Mouse (Mus musculus) neural tube, embryonic 12.5 days (tissue): ENCODE results near the gene Olfr1438-ps1. TPM values are rescaled to one million over a fixed set of nuclear protein-coding genes. Genes with fewer than 3 reads are reported as not detected.
"Not testable (repeated sequence)": the region's sequence is repeated elsewhere in the genome, so short reads cannot be mapped to it uniquely, and the experiment has no call there.

Experiments
- ATAC-seq: fragments of 200-750 bp; cut with Nextera tagmentation; 2 replicates; pipeline ENCODE4 v1.8.0; 2017; ENCODE audit warnings: low read depth, mild to moderate bottlenecking, moderate TSS enrichment, moderate library complexity; ENCODE audit not compliant: low FRiP score
- H3K27ac ChIP-seq: fragments of 300-500 bp; sonication (generic); 2 replicates; pipeline ENCODE4 v1.5.1; 2016
- H3K27me3 ChIP-seq: fragments of 300-500 bp; sonication (generic); replicated peaks from 2 replicates; pipeline ENCODE4 v1.6.1; 2016; ENCODE audit warnings: mild to moderate bottlenecking
- H3K36me3 ChIP-seq: fragments of 300-500 bp; sonication (generic); 2 replicates; pipeline ENCODE4 v1.6.1; 2016; ENCODE audit warnings: mild to moderate bottlenecking
- H3K4me1 ChIP-seq: fragments of 300-500 bp; sonication (generic); 2 replicates; pipeline ENCODE4 v1.6.1; 2016
- H3K4me2 ChIP-seq: fragments of 300-500 bp; sonication (generic); replicated peaks from 2 replicates; pipeline ENCODE4 v1.6.1; 2016; ENCODE audit warnings: mild to moderate bottlenecking
- H3K4me3 ChIP-seq: fragments of 300-500 bp; sonication (generic); 2 replicates; pipeline ENCODE4 v1.5.1; 2016
- H3K9ac ChIP-seq: fragments of 300-500 bp; sonication (generic); 2 replicates; pipeline ENCODE4 v1.6.1; 2016; ENCODE audit warnings: mild to moderate bottlenecking
- H3K9me3 ChIP-seq: fragments of 300-500 bp; sonication (generic); 2 replicates; pipeline ENCODE4 v1.6.1; 2016; ENCODE audit warnings: mild to moderate bottlenecking
- WGBS: fragments of 180-500 bp; shearing (Covaris S2); methylation state at CpG from one replicate; pipeline ENCODE4 v1.1.7; 2016; 5-methylcytosine and 5-hydroxymethylcytosine counted together
- polyA plus RNA-seq: library from polyadenylated mRNA; unstranded; fragments of >200 nt; fragmentation: Nextera tagmentation; extraction: Ambion mirVana; gene quantifications from 2 replicates; pipeline ENCODE4 v1.2.1, GENCODE M21; 2016

Gene Olfr1438-ps1
- polyA plus RNA-seq: not detected in 2 replicates

- no peak within 1 kb of the TSS for H3K4me3 ChIP-seq
- H3K27me3 ChIP-seq: no peaks in the 10 kb centered on the region
- no peak within 1 kb of the TSS for H3K9ac ChIP-seq
- ATAC-seq: no peak
- 83% methylated on average over 3 of the region's 3 CpGs for WGBS
- no peak within 1 kb of the TSS for H3K27ac ChIP-seq
- H3K36me3 ChIP-seq: no peaks in the 10 kb centered on the region
- H3K9me3 ChIP-seq: no peaks in the 10 kb centered on the region
- H3K4me2 ChIP-seq: no peak within 1 kb of the TSS
- no peaks in the 10 kb centered on the region for H3K4me1 ChIP-seq
These were observed at the start of gene Olfr1438-ps1 for GRCm38 (mm10) chr19:12335810-12336209. Olfr1438-ps1 (minus strand) TSS chr19:12335910.

GRCm38 (mm10) chr19:12374465-12375025, 38.8 kb upstream of the Olfr1438-ps1 start:
- Histone ChIP-seq H3K9me3 (no peaks in the 10 kb centered on the region), H3K27me3 (no peaks in the 10 kb centered on the region), H3K4me2 (no peak overlapping the region), H3K4me3 (no peak overlapping the region), H3K9ac (no peak overlapping the region), H3K36me3 (no peaks in the 10 kb centered on the region), H3K4me1 (no peaks in the 10 kb centered on the region), H3K27ac (no peak overlapping the region)
- 82% methylated on average over 2 of the region's 2 CpGs for WGBS
- no peak for ATAC-seq

DNA sequence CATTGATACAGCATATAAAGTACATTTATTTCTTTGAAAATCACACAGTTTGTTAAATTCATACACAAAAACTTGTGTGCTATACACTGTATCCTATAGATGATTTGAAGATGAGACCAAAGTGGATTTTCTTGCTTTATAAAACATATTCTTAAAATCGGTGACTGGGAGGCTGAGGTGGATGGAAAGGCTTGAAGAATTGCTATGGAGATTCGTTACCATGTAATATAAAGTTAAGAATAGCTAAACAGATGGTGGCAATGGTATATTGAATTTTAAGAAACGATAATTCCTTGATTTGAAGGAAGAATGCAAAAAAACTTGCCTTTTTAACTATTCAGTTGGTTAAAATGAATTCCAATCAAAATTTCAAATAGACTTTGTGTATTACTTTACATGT, 37.3 kb upstream of the Olfr1438-ps1 start:
- no peaks in the 10 kb centered on the region for H3K4me1 ChIP-seq
- H3K4me3 ChIP-seq: no peak overlapping the region
- H3K4me2 ChIP-seq: no peak overlapping the region
- WGBS: 80% methylated on average over 3 of the region's 3 CpGs
- no peak for ATAC-seq
- H3K9me3 ChIP-seq: no peaks in the 10 kb centered on the region
- no peaks in the 10 kb centered on the region for H3K27me3 ChIP-seq
- H3K27ac ChIP-seq: no peak overlapping the region
- no peaks in the 10 kb centered on the region for H3K36me3 ChIP-seq
- no peak overlapping the region for H3K9ac ChIP-seq

GRCm38 (mm10) chr19:12325001-12325400, 10.7 kb downstream of the Olfr1438-ps1 start, which contains the start of gene Olfr1437:
Olfr1437 (minus strand) TSS chr19:12325101.
- 58% methylated on average over 2 of the region's 2 CpGs for WGBS
- ATAC-seq: no peak
- Histone ChIP-seq H3K27ac (no peak within 1 kb of the TSS), H3K4me2 (no peak within 1 kb of the TSS), H3K9me3 (no peaks in the 10 kb centered on the region), H3K4me3 (no peak within 1 kb of the TSS), H3K9ac (no peak within 1 kb of the TSS), H3K27me3 (no peaks in the 10 kb centered on the region), H3K4me1 (no peaks in the 10 kb centered on the region), H3K36me3 (no peaks in the 10 kb centered on the region)

- H3K9ac ChIP-seq, H3K4me1 ChIP-seq, H3K27ac ChIP-seq, H3K27me3 ChIP-seq, H3K9me3 ChIP-seq, H3K4me3 ChIP-seq, ATAC-seq, H3K36me3 ChIP-seq, H3K4me2 ChIP-seq: not testable (repeated sequence)
- WGBS: 86% methylated on average over 1 of the region's 1 CpGs
These were observed 36.7 kb downstream of the Olfr1438-ps1 start, which contains the start of gene Olfr1436 for GRCm38 (mm10) chr19:12299030-12299429. Olfr1436 (minus strand) TSS chr19:12299130.

GRCm38 (mm10) chr19:12292979-12293378, 42.7 kb downstream of the Olfr1438-ps1 start:
- Histone ChIP-seq H3K4me3 (no peak overlapping the region), H3K9me3 (no peaks in the 10 kb centered on the region), H3K9ac (no peak overlapping the region), H3K27me3 (no peaks in the 10 kb centered on the region), H3K27ac (no peak overlapping the region), H3K4me1 (no peaks in the 10 kb centered on the region), H3K4me2 (no peak overlapping the region), H3K36me3 (no peaks in the 10 kb centered on the region)
- ATAC-seq: no peak

GRCm38 (mm10) chr19:12279554-12279953, 56.2 kb downstream of the Olfr1438-ps1 start, which contains the start of gene Olfr1434:
Olfr1434 (plus strand) TSS chr19:12279854.
- WGBS: 76% methylated on average over 2 of the region's 2 CpGs
- H3K4me2 ChIP-seq: no peak within 1 kb of the TSS
- no peaks in the 10 kb centered on the region for H3K27me3 ChIP-seq
- no peaks in the 10 kb centered on the region for H3K9me3 ChIP-seq
- ATAC-seq: no peak
- no peak within 1 kb of the TSS for H3K27ac ChIP-seq
- no peaks in the 10 kb centered on the region for H3K36me3 ChIP-seq
- no peak within 1 kb of the TSS for H3K9ac ChIP-seq
- H3K4me3 ChIP-seq: no peak within 1 kb of the TSS
- no peaks in the 10 kb centered on the region for H3K4me1 ChIP-seq

Other genes starting within 250 kb of the Olfr1438-ps1 start
- not detected in 2 replicates for gene Olfr1426, start 243.9 kb downstream of the Olfr1438-ps1 start, polyA plus RNA-seq
- gene Olfr1427, start 232.6 kb downstream of the Olfr1438-ps1 start, polyA plus RNA-seq: not detected in 2 replicates
- not detected in 2 replicates for gene Olfr1428, start 220.0 kb downstream of the Olfr1438-ps1 start, polyA plus RNA-seq
- not detected in 2 replicates for gene Olfr76, start 212.7 kb downstream of the Olfr1438-ps1 start, polyA plus RNA-seq
- gene Olfr1555-ps1, start 165.8 kb downstream of the Olfr1438-ps1 start, polyA plus RNA-seq: not detected in 2 replicates
- gene Olfr1431, start 135.3 kb downstream of the Olfr1438-ps1 start, polyA plus RNA-seq: not detected in 2 replicates
- not detected in 2 replicates for gene Olfr1432, start 103.3 kb downstream of the Olfr1438-ps1 start, polyA plus RNA-seq
- gene Olfr262, start 94.3 kb downstream of the Olfr1438-ps1 start, polyA plus RNA-seq: not detected in 2 replicates
- gene Olfr235, start 74.9 kb downstream of the Olfr1438-ps1 start, polyA plus RNA-seq: not detected in 2 replicates
- gene Olfr1434, start 56.1 kb downstream of the Olfr1438-ps1 start, polyA plus RNA-seq: not detected in 2 replicates
- gene Olfr1436, start 36.8 kb downstream of the Olfr1438-ps1 start, polyA plus RNA-seq: not detected in 2 replicates
- gene Olfr1437, start 10.8 kb downstream of the Olfr1438-ps1 start, polyA plus RNA-seq: not detected in 2 replicates
- gene Olfr1440, start 51.4 kb upstream of the Olfr1438-ps1 start, polyA plus RNA-seq: not detected in 2 replicates
- not detected in 2 replicates for gene Olfr1441, start 81.5 kb upstream of the Olfr1438-ps1 start, polyA plus RNA-seq
- gene Pfpl, start 92.0 kb upstream of the Olfr1438-ps1 start, polyA plus RNA-seq: not detected in 2 replicates
- 0.76 and 1.1 TPM in 2 replicates for gene Mpeg1, start 124.9 kb upstream of the Olfr1438-ps1 start, polyA plus RNA-seq
- 58.4 and 63.3 TPM in 2 replicates for gene Dtx4, start 165.5 kb upstream of the Olfr1438-ps1 start, polyA plus RNA-seq
- 13.3 and 15.7 TPM in 2 replicates for gene Fam111a, start 209.8 kb upstream of the Olfr1438-ps1 start, polyA plus RNA-seq